Mouse (Mus musculus): ENCODE measurements around the gene Slc25a24. TPM values are rescaled to one million over a fixed set of nuclear protein-coding genes. Genes with fewer than 3 reads are reported as not detected.

The Slc25a24 gene
- polyA plus RNA-seq (2015; fragmentation: Nextera tagmentation; extraction: Ambion mirVana) = 22.4 and 24.0 TPM in 2 replicates

- under 1% methylated on average over 23 of the region's 49 CpGs for WGBS
- ATAC-seq (ENCODE audit: low FRiP score, low TSS enrichment) (peak; percentile 93), DNase-seq (ENCODE audit: low spot score) (peak; percentile 79)
- Histone ChIP-seq H3K9me3 (ENCODE audit: control insufficient read depth, low read length) (no peaks in the 10 kb centered on the region), H3K4me1 (replicated peaks; ENCODE audit: control insufficient read depth, insufficient read depth) (peaks cover 4% of the 10 kb centered on the region; the same call in 1 of the 2 replicates), H3K27me3 (ENCODE audit: control insufficient read depth, insufficient read depth, low read length) (no peaks in the 10 kb centered on the region), H3K9ac (ENCODE audit: low read length) (peak within 1 kb of the TSS; percentile 95), H3K4me2 (replicated peaks; ENCODE audit: low read depth) (peak within 1 kb of the TSS; percentile 80), H3K36me3 (ENCODE audit: control insufficient read depth, insufficient read depth, low read length) (no peaks in the 10 kb centered on the region), H3K4me3 (ENCODE audit: low read depth, low read length) (peak within 1 kb of the TSS; percentile 85), H3K27ac (replicated peaks) (peak within 1 kb of the TSS; percentile 98)
- TF ChIP-seq EP300 (optimal IDR thresholded peaks at IDR 0.05) = no peak
- no peak; the same call in 1 of the 2 replicates for TF ChIP-seq CTCF (IDR thresholded peaks at IDR 0.05; ENCODE audit: low read depth)
These were observed at the start of gene Slc25a24 for GRCm38 (mm10) chr3:109122641-109123530. TSS of gene Slc25a24 (plus strand) at chr3:109123149.

GRCm38 (mm10) chr3:109080169-109080568 lies 42.8 kb upstream of the Slc25a24 start, which contains the start of gene Slc25a54:
TSS of gene Slc25a54 (plus strand) at chr3:109080469.
- Histone ChIP-seq H3K4me1 (replicated peaks; ENCODE audit: control insufficient read depth, insufficient read depth) (no peaks in the 10 kb centered on the region), H3K4me3 (ENCODE audit: low read depth, low read length) (no peak within 1 kb of the TSS), H3K9ac (ENCODE audit: low read length) (no peak within 1 kb of the TSS), H3K36me3 (ENCODE audit: control insufficient read depth, insufficient read depth, low read length) (no peaks in the 10 kb centered on the region), H3K27ac (replicated peaks) (no peak within 1 kb of the TSS), H3K9me3 (ENCODE audit: control insufficient read depth, low read length) (no peaks in the 10 kb centered on the region), H3K4me2 (replicated peaks; ENCODE audit: low read depth) (no peak within 1 kb of the TSS), H3K27me3 (ENCODE audit: control insufficient read depth, insufficient read depth, low read length) (no peaks in the 10 kb centered on the region)
- WGBS = 94% methylated on average over 17 of the region's 17 CpGs
- TF ChIP-seq CTCF (IDR thresholded peaks at IDR 0.05; ENCODE audit: low read depth) = no peak
- TF ChIP-seq EP300 (optimal IDR thresholded peaks at IDR 0.05) = no peak
- no peak for DNase-seq (ENCODE audit: low spot score)
- ATAC-seq (ENCODE audit: low FRiP score, low TSS enrichment) = no peak

- Histone ChIP-seq H3K4me2 (replicated peaks; ENCODE audit: low read depth) (no peak overlapping the region), H3K27ac (replicated peaks) (no peak overlapping the region), H3K27me3 (ENCODE audit: control insufficient read depth, insufficient read depth, low read length) (no peaks in the 10 kb centered on the region), H3K9me3 (ENCODE audit: control insufficient read depth, low read length) (no peaks in the 10 kb centered on the region), H3K4me1 (replicated peaks; ENCODE audit: control insufficient read depth, insufficient read depth) (no peaks in the 10 kb centered on the region), H3K9ac (ENCODE audit: low read length) (no peak overlapping the region), H3K4me3 (ENCODE audit: low read depth, low read length) (no peak overlapping the region), H3K36me3 (ENCODE audit: control insufficient read depth, insufficient read depth, low read length) (no peaks in the 10 kb centered on the region)
- TF ChIP-seq CTCF (IDR thresholded peaks at IDR 0.05; ENCODE audit: low read depth) (no peak), EP300 (optimal IDR thresholded peaks at IDR 0.05) (no peak)
- no peak for DNase-seq (ENCODE audit: low spot score)
- ATAC-seq (ENCODE audit: low FRiP score, low TSS enrichment) = no peak
- WGBS = 96% methylated on average over 2 of the region's 2 CpGs
These were observed 38.5 kb upstream of the Slc25a24 start for GRCm38 (mm10) chr3:109084418-109084817.

- WGBS = 4% methylated on average over 2 of the region's 2 CpGs
These were observed 34.5 kb upstream of the Slc25a24 start for GRCm38 (mm10) chr3:109088460-109088859.

GRCm38 (mm10) chr3:109104702-109105101 lies 18.2 kb upstream of the Slc25a24 start:
- H3K4me1 ChIP-seq (replicated peaks; ENCODE audit: control insufficient read depth, insufficient read depth) = no peaks in the 10 kb centered on the region
- ATAC-seq (ENCODE audit: low FRiP score, low TSS enrichment) (no peak), DNase-seq (ENCODE audit: low spot score) (no peak)
- TF ChIP-seq EP300 (optimal IDR thresholded peaks at IDR 0.05) = no peak
- TF ChIP-seq CTCF (IDR thresholded peaks at IDR 0.05; ENCODE audit: low read depth) = no peak
- H3K4me3 ChIP-seq (ENCODE audit: low read depth, low read length) = no peak overlapping the region
- no peaks in the 10 kb centered on the region for H3K36me3 ChIP-seq (ENCODE audit: control insufficient read depth, insufficient read depth, low read length)
- H3K9ac ChIP-seq (ENCODE audit: low read length) = no peak overlapping the region
- H3K4me2 ChIP-seq (replicated peaks; ENCODE audit: low read depth) = no peak overlapping the region
- WGBS = 56% methylated on average over 8 of the region's 8 CpGs
- H3K27ac ChIP-seq (replicated peaks) = no peak overlapping the region
- no peaks in the 10 kb centered on the region for H3K27me3 ChIP-seq (ENCODE audit: control insufficient read depth, insufficient read depth, low read length)
- no peaks in the 10 kb centered on the region for H3K9me3 ChIP-seq (ENCODE audit: control insufficient read depth, low read length)

More at GRCm38 (mm10) chr3:109088460-109088859, 34.5 kb upstream of the Slc25a24 start:
- H3K36me3 ChIP-seq (ENCODE audit: control insufficient read depth, insufficient read depth, low read length) = no peaks in the 10 kb centered on the region
- no peaks in the 10 kb centered on the region for H3K27me3 ChIP-seq (ENCODE audit: control insufficient read depth, insufficient read depth, low read length)
- H3K9ac ChIP-seq (ENCODE audit: low read length) = no peak overlapping the region
- ATAC-seq (ENCODE audit: low FRiP score, low TSS enrichment) (no peak), DNase-seq (ENCODE audit: low spot score) (no peak)
- H3K4me1 ChIP-seq (replicated peaks; ENCODE audit: control insufficient read depth, insufficient read depth) = no peaks in the 10 kb centered on the region
- TF ChIP-seq CTCF (IDR thresholded peaks at IDR 0.05; ENCODE audit: low read depth) = no peak
- no peak for TF ChIP-seq EP300 (optimal IDR thresholded peaks at IDR 0.05)
- H3K4me2 ChIP-seq (replicated peaks; ENCODE audit: low read depth) = no peak overlapping the region
- H3K4me3 ChIP-seq (ENCODE audit: low read depth, low read length) = no peak overlapping the region
- H3K9me3 ChIP-seq (ENCODE audit: control insufficient read depth, low read length) = no peaks in the 10 kb centered on the region
- H3K27ac ChIP-seq (replicated peaks) = no peak overlapping the region

GRCm38 (mm10) chr3:109117136-109117535 lies 5.8 kb upstream of the Slc25a24 start:
- H3K9me3 ChIP-seq (ENCODE audit: control insufficient read depth, low read length) = 0 out of 2 replicates have a peak, but pooled peaks cover 3% of the 10 kb centered on the region
- TF ChIP-seq CTCF (IDR thresholded peaks at IDR 0.05; ENCODE audit: low read depth) = no peak; the same call in 1 of the 2 replicates
- peak; percentile 90 for ATAC-seq (ENCODE audit: low FRiP score, low TSS enrichment)
- H3K27ac ChIP-seq (replicated peaks) = no peak overlapping the region
- DNase-seq (ENCODE audit: low spot score) = peak; percentile 46
- H3K36me3 ChIP-seq (ENCODE audit: control insufficient read depth, insufficient read depth, low read length) = no peaks in the 10 kb centered on the region
- H3K4me2 ChIP-seq (replicated peaks; ENCODE audit: low read depth) = no peak overlapping the region
- no peak overlapping the region for H3K9ac ChIP-seq (ENCODE audit: low read length)
- no peaks in the 10 kb centered on the region for H3K4me1 ChIP-seq (replicated peaks; ENCODE audit: control insufficient read depth, insufficient read depth)
- H3K4me3 ChIP-seq (ENCODE audit: low read depth, low read length) = no peak overlapping the region
- H3K27me3 ChIP-seq (ENCODE audit: control insufficient read depth, insufficient read depth, low read length) = no peaks in the 10 kb centered on the region

Data from stomach, postnatal 0 days (tissue).